Mouse (Mus musculus) spleen, adult 2 months (tissue): ENCODE measurements around the gene Itsn2. TPM values are rescaled to one million over a fixed set of nuclear protein-coding genes. Genes with fewer than 3 reads are reported as not detected.
"Not testable (repeated sequence)": the region's sequence is repeated elsewhere in the genome, so short reads cannot be mapped to it uniquely, and the experiment has no call there.

Source experiments
- DNase-seq, 2 experiments: peaks; one replicate each; pipeline versions ENCODE4 v3.0.0 to v3.0.0-alpha.2; 2012 to 2021; ENCODE audit warnings: low spot score in 2 of 2, low read depth in 1 of 2
- H3K27ac ChIP-seq: fragments of 200-500 bp; 2 replicates; pipeline ENCODE4 v1.5.1; 2012; ENCODE audit warnings: low read length, inconsistent platforms; ENCODE audit not compliant: insufficient read depth
- H3K27me3 ChIP-seq: fragments of 200-500 bp; 2 replicates; pipeline ENCODE4 v1.6.1; 2012; ENCODE audit warnings: mild to moderate bottlenecking, moderate library complexity, low read length, inconsistent platforms; ENCODE audit not compliant: control insufficient read depth, insufficient read depth
- H3K36me3 ChIP-seq: fragments of 200-500 bp; 2 replicates; pipeline ENCODE4 v1.6.1; 2012; ENCODE audit warnings: mild to moderate bottlenecking, low read length, inconsistent platforms; ENCODE audit not compliant: control insufficient read depth, insufficient read depth
- H3K4me1 ChIP-seq: fragments of 200-500 bp; 2 replicates; pipeline ENCODE4 v1.6.1; 2011; ENCODE audit warnings: inconsistent platforms; ENCODE audit not compliant: control insufficient read depth, insufficient read depth, insufficient read length
- H3K4me3 ChIP-seq: fragments of 200-500 bp; 2 replicates; pipeline ENCODE4 v1.5.1; 2011; ENCODE audit warnings: mild to moderate bottlenecking, inconsistent platforms; ENCODE audit not compliant: insufficient read depth, insufficient read length; ENCODE audit errors: extremely low read depth
- CTCF ChIP-seq: fragments of 200-500 bp; IDR thresholded peaks from 2 replicates; pipeline ENCODE4 v1.5.1; 2011; ENCODE audit warnings: mild to moderate bottlenecking, inconsistent platforms; ENCODE audit not compliant: insufficient read depth, insufficient read length, insufficient replicate concordance; ENCODE audit errors: extremely low read depth
- POLR2A ChIP-seq: fragments of 200-500 bp; IDR thresholded peaks from 2 replicates; pipeline ENCODE4 v1.6.1; 2011; ENCODE audit warnings: low read depth, low read length, inconsistent platforms
- WGBS: fragments of 180-500 bp; shearing (Covaris S2); methylation state at CpG from one replicate; pipeline ENCODE4 v1.1.7; 2018; 5-methylcytosine and 5-hydroxymethylcytosine counted together
- polyA plus RNA-seq: library from polyadenylated mRNA; depleted of rRNA; stranded (reverse); fragments of >200 nt; gene quantifications from 2 replicates; pipeline ENCODE4 v1.2.3, GENCODE M21; 2012; rRNA removed

The Itsn2 gene
- polyA plus RNA-seq, 1 experiment: 38.9 TPM

GRCm38 (mm10) chr12:4740823-4741222, 148.4 kb downstream of the Itsn2 start:
- Histone ChIP-seq H3K27ac (no peak overlapping the region), H3K4me3 (no peak overlapping the region), H3K36me3 (no peaks in the 10 kb centered on the region), H3K27me3 (no peaks in the 10 kb centered on the region), H3K4me1 (no peaks in the 10 kb centered on the region)
- WGBS: 72% methylated on average over 7 of the region's 7 CpGs
- TF ChIP-seq CTCF (no peak), POLR2A (no peak)
- no peak for DNase-seq

GRCm38 (mm10) chr12:4742183-4742582, 149.7 kb downstream of the Itsn2 start:
- 87% methylated on average over 3 of the region's 3 CpGs for WGBS
- H3K4me1 ChIP-seq: no peaks in the 10 kb centered on the region
- no peaks in the 10 kb centered on the region for H3K27me3 ChIP-seq
- no peaks in the 10 kb centered on the region for H3K36me3 ChIP-seq
- no peak overlapping the region for H3K4me3 ChIP-seq
- DNase-seq: no peak
- TF ChIP-seq CTCF (no peak), POLR2A (no peak)
- no peak overlapping the region for H3K27ac ChIP-seq

GRCm38 (mm10) chr12:4744486-4744885, 152.0 kb downstream of the Itsn2 start:
- no peak for TF ChIP-seq POLR2A
- TF ChIP-seq CTCF: no peak
- H3K36me3 ChIP-seq: no peaks in the 10 kb centered on the region
- no peaks in the 10 kb centered on the region for H3K4me1 ChIP-seq
- H3K27ac ChIP-seq: no peak overlapping the region
- WGBS: 94% methylated on average over 10 of the region's 10 CpGs
- no peak for DNase-seq
- H3K4me3 ChIP-seq: no peak overlapping the region
- no peaks in the 10 kb centered on the region for H3K27me3 ChIP-seq

GRCm38 (mm10) chr12:4754451-4754850, 162.0 kb downstream of the Itsn2 start:
- H3K4me1 ChIP-seq, H3K36me3 ChIP-seq, H3K4me3 ChIP-seq, H3K27ac ChIP-seq, H3K27me3 ChIP-seq, DNase-seq: not testable (repeated sequence)
- 93% methylated on average over 4 of the region's 4 CpGs for WGBS

GRCm38 (mm10) chr12:4757060-4757459, 164.6 kb downstream of the Itsn2 start:
- Histone ChIP-seq H3K4me1 (no peaks in the 10 kb centered on the region), H3K36me3 (no peaks in the 10 kb centered on the region), H3K4me3 (no peak overlapping the region), H3K27ac (no peak overlapping the region), H3K27me3 (no peaks in the 10 kb centered on the region)
- 92% methylated on average over 1 of the region's 1 CpGs for WGBS
- no peak for DNase-seq
- TF ChIP-seq CTCF (no peak), POLR2A (no peak)

Other genes with a start within 250 kb of the Itsn2 start
- gene Ncoa1, start 115.5 kb upstream of the Itsn2 start, polyA plus RNA-seq: 14.7 and 19.5 TPM in 2 replicates
- not detected in 2 replicates for gene Gm3625, start 289 bp downstream of the Itsn2 start, polyA plus RNA-seq
- gene Fam228a, start 145.8 kb downstream of the Itsn2 start, polyA plus RNA-seq: 0.04 and 0.07 TPM in 2 replicates
- gene Pfn4, start 176.4 kb downstream of the Itsn2 start, polyA plus RNA-seq: 0.06 and 0.18 TPM in 2 replicates
- 0.16 and 0.33 TPM in 2 replicates for gene Fam228b, start 176.6 kb downstream of the Itsn2 start, polyA plus RNA-seq
- gene Sf3b6, start 224.9 kb downstream of the Itsn2 start, polyA plus RNA-seq: 33.8 and 40.8 TPM in 2 replicates
- gene Fkbp1b, start 249.0 kb downstream of the Itsn2 start, polyA plus RNA-seq: 3.2 and 3.4 TPM in 2 replicates